Mouse (Mus musculus): ENCODE measurements at regions not wholly inside any gene's neighbourhood (a gene's known extent, or its start where the extent isn't known, plus 50 kb on each side); places are given as distances from the start of the nearest gene placed in this dataset.

GRCm38 (mm10) chr1:41551271-41551670 lies 745.9 kb downstream of the Tmem182 start:
- no peak for DNase-seq (ENCODE audit: low spot score)

GRCm38 (mm10) chr1:41555607-41556006 lies 750.2 kb downstream of the Tmem182 start:
- peak; percentile 76 for DNase-seq (ENCODE audit: low spot score)

DNA sequence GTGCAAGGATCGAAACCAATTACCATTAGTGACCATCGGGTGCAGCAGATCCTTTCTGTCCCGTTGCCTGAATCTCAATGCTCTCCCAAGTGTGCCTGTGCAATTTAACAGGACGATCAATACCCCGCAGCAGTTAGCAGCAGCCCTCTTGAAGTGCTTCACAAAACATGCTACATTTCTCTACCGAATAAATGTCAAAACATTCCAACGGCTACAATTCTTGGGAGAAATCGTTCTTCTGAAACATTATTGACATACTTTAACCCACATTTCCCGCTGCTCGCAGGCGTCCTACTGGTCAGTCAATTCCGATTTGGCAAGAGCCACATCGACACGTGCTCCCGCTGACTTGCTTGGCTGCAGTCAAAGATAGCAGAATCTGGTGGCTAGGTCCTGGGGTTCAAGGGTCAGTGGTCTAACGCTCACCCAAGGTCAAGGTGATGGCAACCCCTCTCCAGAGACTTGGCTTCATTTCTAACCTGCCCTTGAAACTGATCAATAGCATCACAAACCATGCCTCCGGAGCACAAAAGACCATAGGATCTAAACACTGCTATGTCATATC lies 753.8 kb downstream of the Tmem182 start:
- DNase-seq (ENCODE audit: low spot score): no peak

DNA sequence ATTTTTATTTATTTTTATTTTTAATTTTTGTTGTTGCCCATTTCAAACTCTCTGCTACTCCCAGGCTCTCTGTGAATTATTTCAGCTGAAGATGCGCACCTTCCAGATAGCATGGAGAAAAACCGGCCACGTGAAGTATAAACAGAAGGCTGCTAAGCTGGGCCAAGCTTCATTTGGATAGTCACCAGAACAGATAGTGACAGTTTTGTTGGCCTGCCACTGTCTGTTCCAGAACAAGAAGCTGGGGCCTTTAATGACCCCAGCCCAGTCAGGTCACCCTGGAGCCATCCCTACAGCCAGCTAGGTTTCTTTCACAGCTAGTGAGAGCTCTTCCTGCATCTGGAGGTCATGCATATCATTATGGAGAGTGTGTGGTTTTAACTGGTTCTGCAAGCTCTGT lies 754.6 kb downstream of the Tmem182 start:
- DNase-seq (ENCODE audit: low spot score): no peak

GRCm38 (mm10) chr1:41603471-41603870 lies 798.1 kb downstream of the Tmem182 start:
- DNase-seq (ENCODE audit: low spot score): no peak

DNA sequence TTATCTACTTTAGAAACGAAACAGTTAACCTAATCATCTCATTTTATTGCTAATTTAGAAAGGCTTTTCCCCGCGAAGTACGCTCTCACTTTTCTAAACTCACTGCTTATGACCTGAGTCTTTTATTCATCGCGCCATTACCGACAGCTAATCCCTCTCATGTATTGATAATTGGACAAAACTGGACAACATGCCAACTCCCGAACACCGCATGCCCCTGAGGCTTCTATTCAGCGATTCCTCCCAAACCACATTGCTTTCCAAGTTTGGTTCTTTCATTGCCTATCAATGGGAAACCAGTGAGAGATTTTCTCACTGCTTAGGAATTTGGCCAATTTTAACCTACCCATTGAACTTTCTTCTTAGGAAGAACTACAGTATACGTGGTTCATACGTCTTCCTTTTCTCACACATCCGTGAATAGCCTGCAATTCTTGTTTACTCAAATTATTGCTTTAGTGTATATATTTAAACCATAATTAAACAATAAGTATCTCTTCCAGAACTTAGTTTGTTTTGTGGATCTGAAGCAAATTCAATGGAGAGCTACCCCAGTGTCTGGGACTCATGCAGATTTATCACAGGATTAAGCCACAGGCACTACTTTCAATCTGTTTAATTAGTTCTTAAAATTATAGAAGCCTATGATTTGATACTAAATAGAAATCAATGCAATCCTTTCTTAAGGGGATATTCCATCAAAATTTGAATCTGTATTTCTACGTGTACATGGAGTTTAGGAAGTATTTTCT lies 799.8 kb downstream of the Tmem182 start:
- DNase-seq (ENCODE audit: low spot score): no peak

- no peak for DNase-seq (ENCODE audit: low spot score)
These were observed 800.3 kb downstream of the Tmem182 start for GRCm38 (mm10) chr1:41605748-41606131.

DNA sequence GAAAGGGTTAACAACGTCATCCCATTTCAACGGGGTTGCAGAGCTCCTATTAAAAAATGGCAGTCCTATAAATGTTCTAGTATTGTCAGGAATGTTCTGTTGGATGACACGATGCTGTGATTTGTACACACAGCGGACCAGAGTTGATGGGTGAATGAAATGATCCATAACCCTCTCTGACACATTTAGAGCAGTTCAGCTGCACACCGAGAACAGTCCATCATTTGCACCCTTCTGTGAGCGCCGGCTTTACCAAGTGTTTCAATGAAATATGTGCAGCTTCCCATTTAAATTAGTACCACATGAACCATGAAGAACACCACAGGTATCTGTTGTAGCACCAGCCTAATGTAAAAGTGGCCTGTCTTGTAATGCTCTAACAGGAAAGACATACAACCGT lies 805.4 kb downstream of the Tmem182 start:
- DNase-seq (ENCODE audit: low spot score): no peak

DNA sequence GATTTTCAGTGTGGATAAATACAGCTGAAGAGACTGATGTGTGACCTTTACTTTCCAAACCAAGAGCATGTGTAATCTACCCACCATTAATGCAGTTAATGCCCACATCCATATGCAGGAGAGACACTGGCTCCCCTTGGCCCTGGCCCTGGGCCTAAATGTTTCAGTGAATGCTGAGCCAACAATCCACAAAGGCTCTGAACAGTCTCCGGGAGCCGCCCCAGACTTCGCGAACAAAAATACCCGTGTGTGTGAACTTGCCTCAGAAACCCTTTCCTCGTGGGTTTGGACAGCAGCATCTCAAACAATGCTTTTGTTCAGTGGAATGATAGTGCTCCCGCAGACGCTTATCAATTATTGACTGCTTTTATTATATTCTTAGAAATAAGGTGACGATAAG lies 846.4 kb downstream of the Tmem182 start:
- no peak for DNase-seq (ENCODE audit: low spot score)

DNA sequence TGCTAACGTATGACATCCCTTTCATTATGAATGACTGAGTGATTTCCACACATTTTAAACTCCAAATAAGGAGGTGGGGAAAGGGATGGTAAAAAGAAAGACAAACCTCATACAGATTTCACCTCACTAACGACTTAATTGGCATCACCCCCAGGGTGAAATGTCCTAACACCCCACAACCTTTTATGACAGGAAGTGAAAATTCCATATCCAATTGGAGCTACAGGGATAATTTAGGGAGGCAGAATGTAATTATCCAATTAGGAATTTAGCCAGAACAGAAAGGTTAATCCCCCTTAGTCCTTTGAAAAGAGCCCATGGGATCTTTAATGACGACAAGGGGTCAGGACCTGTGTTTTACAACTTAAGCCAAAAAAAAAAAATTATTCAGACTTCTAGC lies 846.8 kb downstream of the Tmem182 start:
- no peak for DNase-seq (ENCODE audit: low spot score)

GRCm38 (mm10) chr1:41652646-41653427 lies 847.4 kb downstream of the Tmem182 start:
- peak; percentile 71 for DNase-seq (ENCODE audit: low spot score)

- DNase-seq (ENCODE audit: low spot score): no peak
These were observed 868.7 kb downstream of the Tmem182 start for GRCm38 (mm10) chr1:41674086-41674485.

DNA sequence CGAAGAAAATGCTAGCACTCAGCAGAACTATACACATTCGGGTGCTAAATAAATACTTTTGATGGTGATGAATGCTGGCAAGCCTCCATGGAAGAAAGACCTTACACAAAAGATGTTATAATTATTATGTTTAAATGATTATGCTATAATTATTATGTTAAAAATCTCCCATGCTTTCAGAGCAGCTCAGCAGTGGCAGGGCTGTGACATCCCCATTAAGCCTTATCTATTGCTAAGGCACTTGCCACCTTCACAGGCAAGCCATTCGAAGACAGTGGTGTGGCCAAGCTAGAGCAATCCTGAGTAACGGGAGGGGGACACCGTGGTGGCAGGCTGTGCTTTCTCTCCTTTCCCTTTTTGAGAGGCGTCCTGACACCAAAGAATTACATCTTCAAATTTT lies 869.9 kb downstream of the Tmem182 start:
- DNase-seq (ENCODE audit: low spot score): no peak

GRCm38 (mm10) chr1:41705692-41706091 lies 900.3 kb downstream of the Tmem182 start:
- DNase-seq (ENCODE audit: low spot score): no peak

DNA sequence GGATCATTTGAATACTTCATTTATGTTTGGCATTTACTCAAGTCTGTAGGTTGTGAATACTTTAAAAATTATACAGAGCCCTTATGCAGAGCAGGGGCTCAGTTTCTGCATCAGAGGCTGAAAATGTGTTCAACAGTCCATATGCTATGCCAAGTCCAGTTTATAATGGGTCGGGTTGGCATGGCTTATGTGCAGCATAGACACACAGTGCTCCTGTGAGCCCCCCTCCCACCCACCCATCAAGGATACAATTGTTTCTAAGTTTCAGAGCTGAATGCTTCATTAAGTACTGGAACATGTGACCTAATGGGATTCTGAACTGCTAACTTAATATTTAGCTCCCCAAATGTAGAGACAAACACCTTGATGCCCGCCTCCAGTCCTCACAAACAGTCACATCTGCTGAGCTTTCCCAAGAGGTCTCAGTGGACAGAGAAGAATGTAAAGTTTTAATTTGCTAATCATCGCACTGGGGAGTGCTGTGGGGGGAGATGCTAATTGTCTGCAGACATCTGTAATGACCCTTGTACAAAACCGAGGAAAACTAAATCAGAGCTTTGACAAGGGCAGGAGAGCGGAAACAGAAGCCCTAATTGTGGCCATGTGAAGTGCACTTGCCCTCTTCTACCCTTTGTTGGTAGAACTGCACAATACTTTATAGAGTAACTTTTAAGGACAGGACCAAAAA lies 937.4 kb downstream of the Tmem182 start:
- DNase-seq (ENCODE audit: low spot score): no peak

GRCm38 (mm10) chr1:41743332-41743710 lies 937.9 kb downstream of the Tmem182 start:
- DNase-seq (ENCODE audit: low spot score): no peak

GRCm38 (mm10) chr1:41744531-41744930 lies 939.1 kb downstream of the Tmem182 start:
- no peak for DNase-seq (ENCODE audit: low spot score)

- DNase-seq (ENCODE audit: low spot score): no peak
These were observed 936.2 kb upstream of the Pou3f3 start for GRCm38 (mm10) chr1:41759366-41759765.
